Comparison of ENCODE assay signal across 14 mouse cellular contexts in genomic region chr1:180808831-180809230, GRCm38 (mm10). TPM values are rescaled to one million over a fixed set of nuclear protein-coding genes. Genes with fewer than 3 reads are reported as not detected.
DNase-seq lines count a peak whose midpoint lies in the region; ATAC-seq and TF ChIP-seq lines count a peak whose summit lies in the region.
"Had no signal": no experiment of that assay in that cellular context is flagged by ENCODE, and none has a peak within 500 bp of the region (broad histone marks: within the 10 kb centered on the region; RNA-seq: fewer than 3 reads in every experiment).

No protein-coding gene starts in this region.

- WGBS in hindbrain, embryonic 13.5 days: 81% methylated on average over 5 of the region's 5 CpGs
- WGBS in hindbrain, embryonic 16.5 days: 66% methylated on average over 5 of the region's 5 CpGs
- 86% methylated on average over 5 of the region's 5 CpGs for WGBS in neural tube, embryonic 13.5 days
- WGBS in thymus, adult 2 months: 94% methylated on average over 5 of the region's 5 CpGs

- peak; percentile 33 to 34 for DNase-seq in cerebellum, postnatal 25 days
- DNase-seq in cerebellum, adult 11-12 months: no peak
- no peak for DNase-seq in neural tube, embryonic 10.5 days (ENCODE audit: extremely low spot score, low spot score)
- DNase-seq in thymus, adult 2 months: no peak
- DNase-seq: B cell, adult 2 months; heart, postnatal 4 days; kidney, adult 2 months; lung, postnatal 36 days had no signal

- H3K4me1 ChIP-seq in hindbrain, embryonic 13.5 days (replicated peaks): peaks cover 49% of the 10 kb centered on the region
- H3K4me1 ChIP-seq in hindbrain, embryonic 16.5 days (ENCODE audit: control insufficient read depth, insufficient read depth, low read depth, low read length): peaks cover 22% of the 10 kb centered on the region
- H3K4me1 ChIP-seq in neural tube, embryonic 13.5 days (replicated peaks): peaks cover 56% of the 10 kb centered on the region
- H3K4me1 ChIP-seq in thymus, adult 2 months (replicated peaks; ENCODE audit: control insufficient read depth, insufficient read depth, low read length): peaks cover 4% of the 10 kb centered on the region; the same call in 1 of the 2 replicates

- TF ChIP-seq POLR2A in thymus, adult 2 months (IDR thresholded peaks at IDR 0.05; ENCODE audit: control insufficient read depth, extremely low read depth, insufficient read depth, low read length, poor library complexity): no peak

- no peak for ATAC-seq in hindbrain, embryonic 13.5 days (ENCODE audit: low FRiP score)
- ATAC-seq in hindbrain, embryonic 16.5 days: no peak
- ATAC-seq in neural tube, embryonic 13.5 days (ENCODE audit: low read depth): no peak
- ATAC-seq in erythroid progenitor cell, adult 5-6 weeks (replicated peaks; ENCODE audit: low FRiP score, poor library complexity, severe bottlenecking): no peak

- peaks cover 64% of the 10 kb centered on the region for H3K36me3 ChIP-seq in hindbrain, embryonic 13.5 days
- H3K36me3 ChIP-seq in hindbrain, embryonic 16.5 days (ENCODE audit: control insufficient read depth, insufficient read depth, low read length): peaks cover 46% of the 10 kb centered on the region
- peaks cover 65% of the 10 kb centered on the region for H3K36me3 ChIP-seq in neural tube, embryonic 13.5 days
- peaks cover 67% of the 10 kb centered on the region for H3K36me3 ChIP-seq in thymus, adult 2 months (ENCODE audit: control insufficient read depth, insufficient read depth, low read length)

- no peaks in the 10 kb centered on the region for H3K27me3 ChIP-seq in hindbrain, embryonic 13.5 days
- H3K27me3 ChIP-seq in hindbrain, embryonic 16.5 days (replicated peaks; ENCODE audit: control insufficient read depth, insufficient read depth, low read length): no peaks in the 10 kb centered on the region
- H3K27me3 ChIP-seq in neural tube, embryonic 13.5 days: no peaks in the 10 kb centered on the region
- H3K27me3 ChIP-seq in thymus, adult 2 months (ENCODE audit: control insufficient read depth, insufficient read depth, low read length): no peaks in the 10 kb centered on the region
- H3K27me3 ChIP-seq: neural tube, embryonic 12.5 days had no signal

- H3K27ac ChIP-seq in hindbrain, embryonic 13.5 days: no peak overlapping the region
- no peak overlapping the region for H3K27ac ChIP-seq in hindbrain, embryonic 16.5 days (ENCODE audit: low read depth, low read length)
- H3K27ac ChIP-seq in neural tube, embryonic 13.5 days (replicated peaks): no peak overlapping the region
- H3K27ac ChIP-seq in thymus, adult 2 months (ENCODE audit: control insufficient read depth, insufficient read depth, low read length): no peak overlapping the region
- H3K27ac ChIP-seq: layer of hippocampus, adult 2 months; neural tube, embryonic 12.5 days had no signal

- H3K9ac ChIP-seq in hindbrain, embryonic 13.5 days: 0 out of 2 replicates have a peak overlapping the region, but pooled peaks have one; percentile 19
- H3K9ac ChIP-seq in hindbrain, embryonic 16.5 days (ENCODE audit: low read depth, low read length): no peak overlapping the region
- H3K9ac ChIP-seq in neural tube, embryonic 13.5 days: 0 out of 2 replicates have a peak overlapping the region, but pooled peaks have one; percentile 45
- H3K9ac ChIP-seq: neural tube, embryonic 12.5 days had no signal

- peak overlapping the region; percentile 25; the same call in 1 of the 2 replicates for H3K4me2 ChIP-seq in hindbrain, embryonic 13.5 days
- H3K4me2 ChIP-seq in hindbrain, embryonic 16.5 days (ENCODE audit: low read length): no peak overlapping the region
- H3K4me2 ChIP-seq in neural tube, embryonic 13.5 days: peak overlapping the region; percentile 19

- no peak for TF ChIP-seq CTCF in thymus, adult 2 months (IDR thresholded peaks at IDR 0.05; ENCODE audit: borderline replicate concordance, control insufficient read depth, extremely low read depth, insufficient read depth, low read length, poor library complexity)

- H3K4me3 ChIP-seq in hindbrain, embryonic 13.5 days: no peak overlapping the region
- H3K4me3 ChIP-seq in hindbrain, embryonic 16.5 days (ENCODE audit: low read length): no peak overlapping the region
- H3K4me3 ChIP-seq in neural tube, embryonic 13.5 days: 0 out of 2 replicates have a peak overlapping the region, but pooled peaks have one; percentile 5
- no peak overlapping the region for H3K4me3 ChIP-seq in thymus, adult 2 months (ENCODE audit: control insufficient read depth, insufficient read depth, low read length)
- H3K4me3 ChIP-seq: layer of hippocampus, adult 2 months; neural tube, embryonic 12.5 days had no signal

- H3K9me3 ChIP-seq in hindbrain, embryonic 13.5 days: no peaks in the 10 kb centered on the region
- H3K9me3 ChIP-seq in hindbrain, embryonic 16.5 days (ENCODE audit: control insufficient read depth, low read length): no peaks in the 10 kb centered on the region
- H3K9me3 ChIP-seq in neural tube, embryonic 13.5 days: no peaks in the 10 kb centered on the region
- H3K9me3 ChIP-seq: neural tube, embryonic 12.5 days had no signal

RNA-seq across cellular contexts. Expression of gene H3f3a, which starts 4.9 kb away (rescaled TPM):
- 3,757 and 3,885 TPM in 2 replicates for polyA plus RNA-seq in hindbrain, embryonic 13.5 days (2015; fragmentation: Nextera tagmentation; extraction: Ambion mirVana)
- 2,228 and 2,423 TPM in 2 replicates for polyA plus RNA-seq in hindbrain, embryonic 16.5 days (2015; fragmentation: Nextera tagmentation; extraction: Ambion mirVana)
- 3,608 and 3,867 TPM in 2 replicates for polyA plus RNA-seq in neural tube, embryonic 13.5 days (2015; fragmentation: Nextera tagmentation; extraction: Ambion mirVana)
- polyA plus RNA-seq in thymus, adult 2 months (2012; rRNA removed): 750 and 796 TPM in 2 replicates
- 2,042 and 2,351 TPM in 2 replicates for total RNA-seq in erythroid progenitor cell, adult 5-6 weeks (2015; ENCODE audit: low replicate concordance)
- total RNA-seq in erythroid progenitor cell, adult 5-6 weeks (2017; ENCODE audit: low replicate concordance): 2,407 and 2,791 TPM in 2 replicates

RNA-seq across cellular contexts. Expression of gene Sde2, which starts 42.1 kb away (rescaled TPM):
- polyA plus RNA-seq in hindbrain, embryonic 13.5 days (2015; fragmentation: Nextera tagmentation; extraction: Ambion mirVana): 29.6 and 31.6 TPM in 2 replicates
- 28.7 and 32.2 TPM in 2 replicates for polyA plus RNA-seq in hindbrain, embryonic 16.5 days (2015; fragmentation: Nextera tagmentation; extraction: Ambion mirVana)
- 25.7 and 33.7 TPM in 2 replicates for polyA plus RNA-seq in neural tube, embryonic 13.5 days (2015; fragmentation: Nextera tagmentation; extraction: Ambion mirVana)
- 18.4 and 19.4 TPM in 2 replicates for polyA plus RNA-seq in thymus, adult 2 months (2012; rRNA removed)
- 21.3 and 23.9 TPM in 2 replicates for total RNA-seq in erythroid progenitor cell, adult 5-6 weeks (2015; ENCODE audit: low replicate concordance)
- total RNA-seq in erythroid progenitor cell, adult 5-6 weeks (2017; ENCODE audit: low replicate concordance): 29.9 and 35.2 TPM in 2 replicates

Comparison
In these comparisons a context has a peak if more than half of its experiments do, and no peak if none do; other contexts are left out.
1. DNase-seq: peak in cerebellum, postnatal 25 days (2 of 2); none in cerebellum, adult 11-12 months (single experiment), neural tube, embryonic 10.5 days (single experiment) and thymus, adult 2 months (single experiment).